34 mouse cellular contexts compared by ENCODE assay signal in genomic region chr1:133671801-133672200, GRCm38 (mm10). TPM values are rescaled to one million over a fixed set of nuclear protein-coding genes. Genes with fewer than 3 reads are reported as not detected.
A peak's percentile ranks its signal among the peaks of the same experiment; 100 is the strongest.
DNase-seq lines count a peak whose midpoint lies in the region; TF ChIP-seq lines count a peak whose summit lies in the region.
"Had no signal": no experiment of that assay in that cellular context is flagged by ENCODE, and none has a peak within 500 bp of the region (broad histone marks: within the 10 kb centered on the region; RNA-seq: fewer than 3 reads in every experiment).

No protein-coding gene starts in this region.

- H3K36me3 ChIP-seq in kidney, adult 2 months (ENCODE audit: control insufficient read depth, insufficient read depth, low read length) = no peaks in the 10 kb centered on the region
- H3K36me3 ChIP-seq: forebrain, embryonic 10.5 days; hindbrain, embryonic 10.5 days; hindbrain, embryonic 13.5 days; intestine, embryonic 15.5 days had no signal

- H3K27ac ChIP-seq in kidney, adult 2 months (ENCODE audit: insufficient read depth, low read depth, low read length) = no peak overlapping the region
- H3K27ac ChIP-seq: forebrain, embryonic 10.5 days; forebrain, embryonic 13.5 days; hindbrain, embryonic 10.5 days; hindbrain, embryonic 13.5 days had no signal

- no peaks in the 10 kb centered on the region for H3K4me1 ChIP-seq in kidney, adult 2 months (ENCODE audit: control insufficient read depth, insufficient read depth, low read length)
- H3K4me1 ChIP-seq: forebrain, embryonic 13.5 days; hindbrain, embryonic 10.5 days; hindbrain, embryonic 13.5 days; intestine, embryonic 15.5 days had no signal

- H3K4me3 ChIP-seq in kidney, adult 2 months (ENCODE audit: insufficient read depth, low read depth, low read length) = no peak overlapping the region
- H3K4me3 ChIP-seq: forebrain, embryonic 10.5 days; forebrain, embryonic 13.5 days; hindbrain, embryonic 10.5 days; hindbrain, embryonic 13.5 days; intestine, embryonic 15.5 days had no signal

- TF ChIP-seq POLR2A in kidney, adult 2 months (IDR thresholded peaks at IDR 0.05; ENCODE audit: low read depth, low read length) = no peak

- peak; percentile 33 for DNase-seq in gastrocnemius, adult 18-20 months (ENCODE audit: low spot score)
- no peak for DNase-seq in gastrocnemius, postnatal 14 days
- peak; percentile 73 for DNase-seq in A20 (ENCODE audit: low read depth, low spot score)
- peak; percentile 81 for DNase-seq in ES-CJ7 (ENCODE audit: low read depth, low spot score)
- DNase-seq in ZHBTc4 (ENCODE audit: low read depth, low spot score) = peak; percentile 77
- DNase-seq in left cerebral cortex, adult 9 months (ENCODE audit: low spot score in 2 of 2) = no peak
- no peak for DNase-seq in kidney, adult 2 months
- DNase-seq in embryo, embryonic 9.5 days (ENCODE audit: extremely low spot score) = no peak
- DNase-seq: adrenal gland, postnatal 10 days; adrenal gland, postnatal 36 days; B cell, adult 2 months; cerebellum, adult 11 months; cerebellum, adult 2 months; cerebellum, adult 9-11 months; cerebellum, postnatal 25 days; embryo, embryonic 11 days; gastrocnemius, postnatal 36 days; heart, postnatal 36 days; kidney, adult 11 months; kidney, adult 9 months had no signal

- TF ChIP-seq CTCF in kidney, adult 2 months (conservative IDR thresholded peaks at IDR 0.05; ENCODE audit: insufficient read depth, insufficient read length, low read depth, low read length) = no peak

- 74% methylated on average over 3 of the region's 3 CpGs for WGBS in kidney, adult 2 months

- H3K27me3 ChIP-seq in kidney, adult 2 months (replicated peaks; ENCODE audit: control insufficient read depth, insufficient read depth, low read length) = no peaks in the 10 kb centered on the region
- H3K27me3 ChIP-seq: CH12.LX; forebrain, embryonic 13.5 days; hindbrain, embryonic 13.5 days; intestine, embryonic 15.5 days had no signal

- intact Hi-C loops in gastrocnemius, postnatal 14 days (cut with DNase I; ENCODE audit: low total_unique reads) = no loop called here

RNA-seq across cellular contexts. Expression of gene Gm38394, which starts 10.7 kb away (rescaled TPM):
- total RNA-seq in gastrocnemius, adult 18-20 months (2021) = 10 to 100 TPM; 25.6 to 26.2 TPM
- 10 to 100 TPM; 33.1 to 36.9 TPM for total RNA-seq in gastrocnemius, postnatal 14 days (2021)
- 2.1 and 2.2 TPM in 2 replicates for polyA plus RNA-seq in kidney, adult 2 months (2012; rRNA removed)

RNA-seq across cellular contexts. Expression of gene Zbed6, which starts 11.1 kb away (rescaled TPM):
- 1 to 10 TPM; 4.8 to 6.1 TPM for total RNA-seq in gastrocnemius, adult 18-20 months (2021)
- 10 to 100 TPM; 11.0 to 11.5 TPM for total RNA-seq in gastrocnemius, postnatal 14 days (2021)
- 2.2 and 2.5 TPM in 2 replicates for polyA plus RNA-seq in kidney, adult 2 months (2012; rRNA removed)
- polyA plus RNA-seq: embryonic facial prominence, embryonic 11.5 days; embryonic facial prominence, embryonic 14.5 days; forebrain, embryonic 10.5 days; forebrain, embryonic 13.5 days; forebrain, embryonic 16.5 days; heart, embryonic 11.5 days; heart, embryonic 14.5 days; heart, postnatal 0 days; hindbrain, embryonic 10.5 days; hindbrain, embryonic 13.5 days; hindbrain, embryonic 16.5 days; intestine, embryonic 15.5 days had no signal

RNA-seq across cellular contexts. Expression of gene Lax1, which starts 18.1 kb away (rescaled TPM):
- not detected for total RNA-seq in gastrocnemius, adult 18-20 months (2021)
- under 1 TPM; 0.09 to 0.27 TPM for total RNA-seq in gastrocnemius, postnatal 14 days (2021)
- polyA plus RNA-seq in kidney, adult 2 months (2012; rRNA removed) = 0.34 and 1.8 TPM in 2 replicates
- total RNA-seq: gastrocnemius, postnatal 36 days; MEL had no signal
- polyA plus RNA-seq: forebrain, embryonic 13.5 days; forebrain, embryonic 16.5 days; hindbrain, embryonic 10.5 days; hindbrain, embryonic 16.5 days had no signal

Comparison
In these comparisons a context has a peak if more than half of its experiments do, and no peak if none do; other contexts are left out.
1. DNase-seq: peak in gastrocnemius, adult 18-20 months (single experiment), A20 (single experiment), ES-CJ7 (single experiment) and ZHBTc4 (single experiment); none in gastrocnemius, postnatal 14 days (single experiment), left cerebral cortex, adult 9 months (0 of 2), kidney, adult 2 months (single experiment) and embryo, embryonic 9.5 days (single experiment).